Mouse (Mus musculus) heart, postnatal 4 days (tissue): ENCODE measurements around the gene Sco1. TPM values are rescaled to one million over a fixed set of nuclear protein-coding genes. Genes with fewer than 3 reads are reported as not detected.
A peak's percentile ranks its signal among the peaks of the same experiment; 100 is the strongest.
"Not testable (repeated sequence)": the region's sequence is repeated elsewhere in the genome, so short reads cannot be mapped to it uniquely, and the experiment has no call there.

ENCODE experiments used
- DNase-seq: peaks from one replicate; pipeline ENCODE4 v3.0.0; 2021
- total RNA-seq, 2 experiments: library from RNA; stranded (reverse); gene quantifications; 2 replicates each; pipeline ENCODE4 v1.2.3; 2021

Sco1 gene
- total RNA-seq, 2 experiments from 2014 or later, result 18.7 to 18.9 TPM

GRCm38 (mm10) chr11:67085489-67085888 lies 33.0 kb downstream of the Sco1 start:
- peak; percentile 76 for DNase-seq

GRCm38 (mm10) chr11:67086467-67087164 lies 34.1 kb downstream of the Sco1 start:
- DNase-seq, result no peak

DNA sequence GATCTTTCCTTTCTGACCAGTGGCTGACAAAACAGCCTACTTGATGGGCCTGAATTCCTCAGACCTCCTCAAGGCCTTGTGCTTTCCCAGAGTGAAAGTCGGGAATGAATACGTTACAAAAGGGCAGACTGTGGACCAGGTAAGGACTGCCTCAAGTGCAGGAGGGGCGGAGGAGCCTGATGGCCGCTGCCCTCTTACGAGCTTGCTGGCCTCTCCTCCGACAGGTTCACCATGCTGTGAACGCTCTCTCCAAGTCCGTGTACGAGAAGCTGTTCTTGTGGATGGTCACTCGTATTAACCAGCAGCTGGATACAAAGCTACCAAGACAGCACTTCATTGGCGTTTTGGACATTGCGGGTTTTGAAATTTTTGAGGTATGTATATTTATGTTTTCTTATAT lies 34.8 kb downstream of the Sco1 start:
- no peak for DNase-seq

- not testable (repeated sequence) for DNase-seq
These were observed 39.9 kb downstream of the Sco1 start for GRCm38 (mm10) chr11:67092354-67092753.

GRCm38 (mm10) chr11:67093201-67093600 lies 40.7 kb downstream of the Sco1 start:
- no peak for DNase-seq

GRCm38 (mm10) chr11:67093652-67094051 lies 41.2 kb downstream of the Sco1 start:
- no peak for DNase-seq

GRCm38 (mm10) chr11:67094470-67094869 lies 42.0 kb downstream of the Sco1 start:
- DNase-seq, result no peak

DNA sequence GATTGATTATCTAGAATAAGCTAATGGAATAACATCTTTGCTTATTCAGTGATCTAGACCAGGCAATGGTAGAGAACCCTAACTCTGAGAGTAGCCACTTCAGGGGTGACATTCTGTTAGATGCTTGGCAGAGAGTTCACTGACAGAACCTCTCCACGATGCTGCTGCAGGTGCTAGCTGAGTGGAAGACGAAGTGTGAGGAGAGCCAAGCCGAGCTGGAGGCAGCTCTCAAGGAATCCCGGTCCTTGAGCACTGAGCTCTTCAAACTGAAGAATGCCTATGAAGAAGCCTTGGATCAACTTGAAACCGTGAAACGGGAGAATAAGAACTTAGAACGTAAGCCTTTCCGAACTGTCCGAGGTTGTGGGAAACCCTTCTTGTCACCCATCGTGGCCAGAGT lies 45.2 kb downstream of the Sco1 start:
- no peak for DNase-seq

GRCm38 (mm10) chr11:67098427-67098826 lies 46.0 kb downstream of the Sco1 start:
- no peak for DNase-seq

- DNase-seq, result no peak
These were observed 46.8 kb downstream of the Sco1 start for GRCm38 (mm10) chr11:67099241-67099640.

DNA sequence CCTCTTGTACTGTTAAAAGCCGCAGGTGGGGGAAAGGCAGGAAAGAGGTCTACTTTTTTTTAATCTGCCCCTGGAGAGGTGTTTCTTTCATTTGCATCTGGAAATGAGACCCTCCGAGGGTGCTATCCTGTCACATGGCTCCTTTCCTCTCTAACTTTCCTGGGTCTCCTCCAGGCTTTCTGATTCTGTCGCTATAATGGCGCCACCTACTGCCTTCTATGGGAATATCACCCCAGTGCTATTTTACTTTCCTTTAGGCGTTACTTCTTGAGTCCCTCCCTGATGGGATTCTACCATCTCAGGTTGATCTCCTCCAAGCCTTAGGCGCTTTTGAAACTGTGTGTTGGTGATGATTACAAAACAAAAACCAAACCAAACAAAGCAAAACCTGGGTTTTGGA lies 47.7 kb downstream of the Sco1 start:
- DNase-seq, result peak; percentile 55

GRCm38 (mm10) chr11:67101713-67102112 lies 49.2 kb downstream of the Sco1 start:
- DNase-seq, result peak; percentile 72

DNA sequence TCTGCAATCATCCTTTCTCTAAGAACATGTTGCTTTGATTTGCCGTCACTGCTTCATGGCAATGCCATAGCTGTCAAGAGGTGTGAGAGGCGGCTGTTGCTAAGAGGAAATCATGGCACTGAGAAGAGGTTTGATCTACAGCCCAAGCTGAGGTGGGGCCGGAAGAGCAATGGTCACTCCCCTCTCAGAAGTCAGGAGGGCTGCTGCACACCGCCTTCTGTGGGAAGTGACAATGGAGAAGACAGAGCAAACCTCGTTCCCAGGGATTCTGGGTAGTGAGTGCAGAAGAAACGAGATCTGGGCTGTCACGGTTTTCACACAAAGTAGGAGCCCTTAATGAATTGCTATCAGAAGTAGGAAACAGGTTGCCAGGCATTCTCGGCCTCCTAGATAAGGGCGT lies 50.8 kb downstream of the Sco1 start:
- DNase-seq, result no peak

DNA sequence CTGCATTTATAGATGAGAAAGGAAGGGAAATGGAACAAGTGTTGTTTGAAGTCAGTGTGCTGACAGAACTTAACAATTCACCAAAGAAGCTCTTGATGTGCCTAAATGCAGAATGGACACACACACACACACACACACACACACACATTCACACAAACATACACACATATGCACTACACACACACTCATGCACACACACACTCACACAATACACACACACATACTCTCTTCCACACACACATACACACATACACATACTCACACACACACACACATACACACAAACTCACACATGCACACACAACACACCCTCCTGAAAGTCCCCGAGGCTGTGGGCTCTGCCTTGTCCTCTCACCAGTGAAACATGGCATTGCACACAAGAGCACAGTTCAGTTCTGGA lies 51.8 kb downstream of the Sco1 start:
- DNase-seq, result no peak

DNA sequence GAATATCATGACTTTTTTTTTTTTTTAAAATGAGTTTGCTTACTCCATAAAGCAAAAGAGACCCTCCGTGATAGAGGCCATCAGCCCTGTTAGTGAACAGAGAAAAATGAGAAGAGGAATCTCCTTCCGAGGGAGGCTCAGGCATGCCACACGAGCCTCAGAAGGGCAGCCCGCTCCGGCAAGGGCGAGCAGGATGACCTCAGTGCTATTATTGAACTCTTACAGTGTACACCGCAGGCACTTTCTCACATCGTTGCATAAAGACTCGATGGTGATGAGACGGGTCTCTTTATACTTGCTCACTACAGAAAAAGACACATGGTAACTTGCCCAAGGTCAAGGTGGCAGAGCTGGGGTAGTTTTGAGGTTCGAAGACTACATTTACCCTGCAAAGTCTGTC lies 52.2 kb downstream of the Sco1 start:
- peak; percentile 46 for DNase-seq

GRCm38 (mm10) chr11:67105689-67106088 lies 53.2 kb downstream of the Sco1 start:
- no peak for DNase-seq

GRCm38 (mm10) chr11:67106973-67107372 lies 54.5 kb downstream of the Sco1 start:
- DNase-seq, result no peak

DNA sequence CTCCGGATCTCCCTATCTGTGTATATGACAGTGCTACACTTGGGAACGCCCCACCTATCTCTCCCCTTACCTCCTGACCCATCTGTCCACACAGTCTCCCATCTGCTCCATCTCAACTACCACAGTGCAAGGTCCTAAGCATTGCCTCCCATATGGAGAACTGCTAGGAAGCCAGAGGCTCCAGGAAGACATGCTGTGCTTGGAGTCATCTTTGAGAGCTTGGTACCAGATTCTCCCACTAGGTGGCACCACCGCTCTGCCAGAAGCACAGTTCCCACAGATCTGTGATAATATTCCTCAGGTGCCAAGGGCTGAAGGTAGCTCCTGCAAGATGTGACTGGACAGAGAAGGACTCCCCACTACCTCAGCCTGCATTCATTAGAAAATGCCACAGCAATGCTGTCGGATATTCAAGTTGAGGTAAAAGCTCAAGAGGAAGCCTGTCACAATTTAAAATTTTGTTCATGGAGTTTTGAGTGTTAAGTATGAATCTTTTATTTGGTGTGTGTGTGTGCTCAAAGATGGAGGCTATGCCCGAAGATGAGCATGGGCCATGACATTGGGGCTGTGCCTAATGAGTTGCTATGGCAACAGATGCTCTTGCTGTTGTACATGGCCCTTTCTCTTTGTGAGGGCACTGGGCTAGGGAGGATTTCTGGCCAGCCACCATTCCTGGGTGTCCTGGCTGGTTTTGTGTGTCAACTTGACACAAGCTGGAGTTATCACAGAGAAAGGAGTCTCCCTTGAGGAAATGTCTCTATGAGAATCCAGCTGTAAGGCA lies 57.9 kb downstream of the Sco1 start:
- peak; percentile 75 for DNase-seq

GRCm38 (mm10) chr11:67112019-67112850 lies 59.8 kb downstream of the Sco1 start:
- DNase-seq, result peak; percentile 82

DNA sequence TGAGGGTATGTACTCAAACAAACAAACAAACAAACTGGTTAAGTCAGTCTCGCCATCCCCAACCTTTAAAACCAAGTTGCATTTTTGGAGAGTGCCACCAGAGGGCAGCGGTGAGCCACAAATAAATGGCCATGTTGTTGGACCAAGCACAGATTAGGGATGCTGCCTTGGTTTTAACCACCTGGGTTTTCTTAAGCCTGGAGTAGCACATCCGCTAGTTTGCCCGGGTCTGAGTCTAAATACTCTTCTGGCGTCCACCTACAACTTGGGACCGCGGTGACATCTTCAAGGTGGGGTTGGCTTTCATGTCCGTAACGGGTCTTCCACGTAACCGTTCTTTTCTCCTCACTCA lies 60.4 kb downstream of the Sco1 start:
- peak; percentile 81 for DNase-seq

GRCm38 (mm10) chr11:67113381-67113780 lies 60.9 kb downstream of the Sco1 start:
- no peak for DNase-seq

DNA sequence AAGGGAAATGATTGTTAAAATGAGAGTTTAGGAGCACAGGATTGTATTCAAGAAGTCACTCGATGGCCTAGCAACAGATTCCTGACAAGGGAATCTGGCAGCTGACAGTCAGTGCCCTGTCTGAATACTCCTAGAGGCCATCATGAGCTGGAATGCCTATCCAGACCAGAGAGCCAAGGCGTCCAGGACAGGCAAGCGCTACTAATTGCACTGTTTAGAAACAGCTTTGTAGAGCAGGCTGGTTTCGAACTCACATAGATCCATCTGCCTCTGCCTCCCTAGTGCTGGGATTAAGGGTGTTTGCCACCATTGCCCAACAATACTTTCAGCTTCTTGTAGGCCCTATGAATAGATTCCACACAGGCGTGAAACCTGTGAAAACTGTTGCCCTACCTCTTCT lies 61.8 kb downstream of the Sco1 start:
- DNase-seq, result no peak

GRCm38 (mm10) chr11:67114901-67115300 lies 62.4 kb downstream of the Sco1 start:
- no peak for DNase-seq
